Mouse (Mus musculus): ENCODE results near the gene Apom. TPM values are rescaled to one million over a fixed set of nuclear protein-coding genes. Genes with fewer than 3 reads are reported as not detected.

Gene Apom
- polyA plus RNA-seq, 1 experiment: 0.18 TPM

- no peaks in the 10 kb centered on the region for H3K27me3 ChIP-seq (ENCODE audit: control insufficient read depth, insufficient read depth, low read length)
- H3K36me3 ChIP-seq (ENCODE audit: control insufficient read depth, insufficient read depth, low read length): peaks cover 9% of the 10 kb centered on the region
- no peak overlapping the region for H3K4me3 ChIP-seq (ENCODE audit: extremely low read depth, insufficient read depth, insufficient read length)
- H3K27ac ChIP-seq (ENCODE audit: insufficient read depth, low read length): no peak overlapping the region
- no peaks in the 10 kb centered on the region for H3K4me1 ChIP-seq (ENCODE audit: control insufficient read depth, insufficient read depth, insufficient read length)
- no peak for TF ChIP-seq POLR2A (IDR thresholded peaks at IDR 0.05; ENCODE audit: low read depth, low read length)
- no peak for TF ChIP-seq CTCF (IDR thresholded peaks at IDR 0.05; ENCODE audit: extremely low read depth, insufficient read depth, insufficient read length, insufficient replicate concordance)
- 86% methylated on average over 3 of the region's 3 CpGs for WGBS
- DNase-seq (ENCODE audit: low read depth in 1 of 2, low spot score in 2 of 2): no peak
These were observed 25.3 kb downstream of the Apom start for GRCm38 (mm10) chr17:35106522-35106921.

GRCm38 (mm10) chr17:35105740-35106389, 26.0 kb downstream of the Apom start:
- TF ChIP-seq CTCF (IDR thresholded peaks at IDR 0.05; ENCODE audit: extremely low read depth, insufficient read depth, insufficient read length, insufficient replicate concordance) (peak; percentile 46; the same call in 1 of the 2 replicates), POLR2A (IDR thresholded peaks at IDR 0.05; ENCODE audit: low read depth, low read length) (no peak)
- no peak for DNase-seq (ENCODE audit: low read depth in 1 of 2, low spot score in 2 of 2)
- Histone ChIP-seq H3K27ac (ENCODE audit: insufficient read depth, low read length) (no peak overlapping the region), H3K36me3 (ENCODE audit: control insufficient read depth, insufficient read depth, low read length) (peaks cover 15% of the 10 kb centered on the region), H3K4me3 (ENCODE audit: extremely low read depth, insufficient read depth, insufficient read length) (no peak overlapping the region), H3K27me3 (ENCODE audit: control insufficient read depth, insufficient read depth, low read length) (no peaks in the 10 kb centered on the region), H3K4me1 (ENCODE audit: control insufficient read depth, insufficient read depth, insufficient read length) (no peaks in the 10 kb centered on the region)
- 31% methylated on average over 13 of the region's 13 CpGs for WGBS

- Histone ChIP-seq H3K4me3 (ENCODE audit: extremely low read depth, insufficient read depth, insufficient read length) (no peak overlapping the region), H3K27ac (ENCODE audit: insufficient read depth, low read length) (no peak overlapping the region), H3K4me1 (ENCODE audit: control insufficient read depth, insufficient read depth, insufficient read length) (no peaks in the 10 kb centered on the region), H3K27me3 (ENCODE audit: control insufficient read depth, insufficient read depth, low read length) (no peaks in the 10 kb centered on the region), H3K36me3 (ENCODE audit: control insufficient read depth, insufficient read depth, low read length) (peaks cover 23% of the 10 kb centered on the region)
- WGBS: 79% methylated on average over 6 of the region's 6 CpGs
- no peak for DNase-seq (ENCODE audit: low read depth in 1 of 2, low spot score in 2 of 2)
- no peak for TF ChIP-seq CTCF (IDR thresholded peaks at IDR 0.05; ENCODE audit: extremely low read depth, insufficient read depth, insufficient read length, insufficient replicate concordance)
- TF ChIP-seq POLR2A (IDR thresholded peaks at IDR 0.05; ENCODE audit: low read depth, low read length): no peak
These were observed 27.1 kb downstream of the Apom start for GRCm38 (mm10) chr17:35104754-35105153.

- no peak for DNase-seq (ENCODE audit: low read depth in 1 of 2, low spot score in 2 of 2)
- TF ChIP-seq POLR2A (IDR thresholded peaks at IDR 0.05; ENCODE audit: low read depth, low read length) (no peak), CTCF (IDR thresholded peaks at IDR 0.05; ENCODE audit: extremely low read depth, insufficient read depth, insufficient read length, insufficient replicate concordance) (no peak)
- H3K27me3 ChIP-seq (ENCODE audit: control insufficient read depth, insufficient read depth, low read length): no peaks in the 10 kb centered on the region
- 89% methylated on average over 7 of the region's 7 CpGs for WGBS
- H3K4me1 ChIP-seq (ENCODE audit: control insufficient read depth, insufficient read depth, insufficient read length): no peaks in the 10 kb centered on the region
- H3K4me3 ChIP-seq (ENCODE audit: extremely low read depth, insufficient read depth, insufficient read length): no peak overlapping the region
- H3K36me3 ChIP-seq (ENCODE audit: control insufficient read depth, insufficient read depth, low read length): peaks cover 28% of the 10 kb centered on the region
- H3K27ac ChIP-seq (ENCODE audit: insufficient read depth, low read length): no peak overlapping the region
These were observed 27.8 kb downstream of the Apom start for GRCm38 (mm10) chr17:35104079-35104478.

- Histone ChIP-seq H3K4me1 (ENCODE audit: control insufficient read depth, insufficient read depth, insufficient read length) (no peaks in the 10 kb centered on the region), H3K27me3 (ENCODE audit: control insufficient read depth, insufficient read depth, low read length) (no peaks in the 10 kb centered on the region), H3K36me3 (ENCODE audit: control insufficient read depth, insufficient read depth, low read length) (peaks cover 34% of the 10 kb centered on the region), H3K27ac (ENCODE audit: insufficient read depth, low read length) (no peak overlapping the region), H3K4me3 (ENCODE audit: extremely low read depth, insufficient read depth, insufficient read length) (no peak overlapping the region)
- DNase-seq (ENCODE audit: low read depth in 1 of 2, low spot score in 2 of 2): no peak
- 69% methylated on average over 6 of the region's 6 CpGs for WGBS
- TF ChIP-seq POLR2A (IDR thresholded peaks at IDR 0.05; ENCODE audit: low read depth, low read length) (no peak), CTCF (IDR thresholded peaks at IDR 0.05; ENCODE audit: extremely low read depth, insufficient read depth, insufficient read length, insufficient replicate concordance) (no peak)
These were observed 28.6 kb downstream of the Apom start for GRCm38 (mm10) chr17:35103221-35103690.

- Histone ChIP-seq H3K27me3 (ENCODE audit: control insufficient read depth, insufficient read depth, low read length) (no peaks in the 10 kb centered on the region), H3K27ac (ENCODE audit: insufficient read depth, low read length) (no peak overlapping the region), H3K4me3 (ENCODE audit: extremely low read depth, insufficient read depth, insufficient read length) (no peak overlapping the region), H3K36me3 (ENCODE audit: control insufficient read depth, insufficient read depth, low read length) (peaks cover 36% of the 10 kb centered on the region), H3K4me1 (ENCODE audit: control insufficient read depth, insufficient read depth, insufficient read length) (no peaks in the 10 kb centered on the region)
- TF ChIP-seq CTCF (IDR thresholded peaks at IDR 0.05; ENCODE audit: extremely low read depth, insufficient read depth, insufficient read length, insufficient replicate concordance): no peak
- TF ChIP-seq POLR2A (IDR thresholded peaks at IDR 0.05; ENCODE audit: low read depth, low read length): no peak
- no peak for DNase-seq (ENCODE audit: low read depth in 1 of 2, low spot score in 2 of 2)
- 88% methylated on average over 8 of the region's 8 CpGs for WGBS
These were observed 29.6 kb downstream of the Apom start for GRCm38 (mm10) chr17:35102299-35102698.

GRCm38 (mm10) chr17:35101161-35101560, 30.7 kb downstream of the Apom start:
- Histone ChIP-seq H3K36me3 (ENCODE audit: control insufficient read depth, insufficient read depth, low read length) (peaks cover 46% of the 10 kb centered on the region), H3K4me1 (ENCODE audit: control insufficient read depth, insufficient read depth, insufficient read length) (no peaks in the 10 kb centered on the region), H3K27me3 (ENCODE audit: control insufficient read depth, insufficient read depth, low read length) (no peaks in the 10 kb centered on the region), H3K4me3 (ENCODE audit: extremely low read depth, insufficient read depth, insufficient read length) (no peak overlapping the region), H3K27ac (ENCODE audit: insufficient read depth, low read length) (no peak overlapping the region)
- 94% methylated on average over 11 of the region's 11 CpGs for WGBS
- TF ChIP-seq CTCF (IDR thresholded peaks at IDR 0.05; ENCODE audit: extremely low read depth, insufficient read depth, insufficient read length, insufficient replicate concordance) (no peak), POLR2A (IDR thresholded peaks at IDR 0.05; ENCODE audit: low read depth, low read length) (no peak)
- no peak for DNase-seq (ENCODE audit: low read depth in 1 of 2, low spot score in 2 of 2)

Data from spleen, adult 2 months (tissue).